Mouse (Mus musculus): ENCODE measurements around the gene Foxc2. TPM values are rescaled to one million over a fixed set of nuclear protein-coding genes. Genes with fewer than 3 reads are reported as not detected.
A peak's percentile ranks its signal among the peaks of the same experiment; 100 is the strongest.

Gene Foxc2
- polyA plus RNA-seq, 1 experiment: 0.80 TPM

- TF ChIP-seq POLR2A (IDR thresholded peaks at IDR 0.05; ENCODE audit: control insufficient read depth, extremely low read depth, insufficient read depth, low read length, poor library complexity): no peak
- TF ChIP-seq CTCF (IDR thresholded peaks at IDR 0.05; ENCODE audit: borderline replicate concordance, control insufficient read depth, extremely low read depth, insufficient read depth, low read length, poor library complexity): no peak
- H3K27ac ChIP-seq (ENCODE audit: control insufficient read depth, insufficient read depth, low read length): no peak overlapping the region
Measured at GRCm38 (mm10) chr8:121081398-121081797, 34.6 kb upstream of the Foxc2 start.

GRCm38 (mm10) chr8:121082218-121083092 lies 33.5 kb upstream of the Foxc2 start:
- no peak for DNase-seq
- H3K36me3 ChIP-seq (ENCODE audit: control insufficient read depth, insufficient read depth, low read length): no peaks in the 10 kb centered on the region
- peaks cover 6% of the 10 kb centered on the region for H3K4me1 ChIP-seq (replicated peaks; ENCODE audit: control insufficient read depth, insufficient read depth, low read length)
- H3K27ac ChIP-seq (ENCODE audit: control insufficient read depth, insufficient read depth, low read length): no peak overlapping the region
- TF ChIP-seq CTCF (IDR thresholded peaks at IDR 0.05; ENCODE audit: borderline replicate concordance, control insufficient read depth, extremely low read depth, insufficient read depth, low read length, poor library complexity): no peak
- TF ChIP-seq POLR2A (IDR thresholded peaks at IDR 0.05; ENCODE audit: control insufficient read depth, extremely low read depth, insufficient read depth, low read length, poor library complexity): no peak
- WGBS: 7% methylated on average over 57 of the region's 57 CpGs
- H3K4me3 ChIP-seq (ENCODE audit: control insufficient read depth, insufficient read depth, low read length): no peak overlapping the region
- peaks cover 31% of the 10 kb centered on the region for H3K27me3 ChIP-seq (ENCODE audit: control insufficient read depth, insufficient read depth, low read length)

More at GRCm38 (mm10) chr8:121081398-121081797, 34.6 kb upstream of the Foxc2 start:
- Histone ChIP-seq H3K27me3 (ENCODE audit: control insufficient read depth, insufficient read depth, low read length) (peaks cover 33% of the 10 kb centered on the region; the same call in 1 of the 2 replicates), H3K36me3 (ENCODE audit: control insufficient read depth, insufficient read depth, low read length) (no peaks in the 10 kb centered on the region), H3K4me3 (ENCODE audit: control insufficient read depth, insufficient read depth, low read length) (no peak overlapping the region), H3K4me1 (replicated peaks; ENCODE audit: control insufficient read depth, insufficient read depth, low read length) (peaks cover 6% of the 10 kb centered on the region)
- WGBS: 19% methylated on average over 7 of the region's 7 CpGs
- no peak for DNase-seq

DNA sequence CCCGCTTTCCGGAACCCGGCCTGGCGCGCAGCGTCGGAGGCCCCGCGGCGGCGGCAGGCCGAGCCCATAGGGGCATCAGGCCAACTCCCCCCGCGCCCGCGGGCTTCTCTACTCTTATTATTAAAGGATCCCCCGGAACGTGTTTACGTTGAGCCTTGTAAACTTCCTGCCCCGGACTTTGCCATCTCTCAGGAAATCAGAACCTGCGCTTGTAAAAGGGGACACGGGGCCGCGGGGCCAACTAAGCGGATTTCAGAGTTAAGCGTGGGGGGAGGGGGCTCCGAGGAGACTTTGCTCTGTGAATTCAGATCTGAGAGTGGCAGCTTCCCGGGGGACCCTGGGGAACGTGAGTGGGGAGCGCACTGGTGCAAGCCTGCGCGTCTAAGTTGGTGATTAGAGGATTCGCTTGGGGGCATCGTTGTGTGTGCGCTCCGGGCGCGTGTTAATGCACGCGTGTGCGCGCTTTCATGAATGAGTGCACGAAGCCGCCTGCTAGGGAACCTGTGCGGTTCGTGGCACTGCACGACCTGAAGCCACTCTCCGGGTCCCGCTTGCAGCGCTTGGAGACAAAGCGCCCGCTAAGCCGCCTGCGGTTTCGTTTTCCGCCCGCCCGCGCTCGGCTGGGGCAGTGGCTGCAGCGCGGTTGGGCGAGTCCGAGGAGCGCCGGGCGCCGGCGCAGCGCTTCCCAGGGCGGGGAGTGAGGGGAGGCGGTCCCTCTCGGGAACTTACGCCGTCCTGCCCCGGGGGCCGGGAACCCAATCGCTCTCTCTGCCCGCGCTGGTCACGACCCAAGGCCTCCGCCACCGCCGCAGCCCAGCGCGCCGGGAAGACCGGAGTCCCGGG lies 32.7 kb upstream of the Foxc2 start:
- H3K27me3 ChIP-seq (ENCODE audit: control insufficient read depth, insufficient read depth, low read length): peaks cover 32% of the 10 kb centered on the region
- no peak overlapping the region for H3K27ac ChIP-seq (ENCODE audit: control insufficient read depth, insufficient read depth, low read length)
- no peaks in the 10 kb centered on the region for H3K36me3 ChIP-seq (ENCODE audit: control insufficient read depth, insufficient read depth, low read length)
- 1% methylated on average over 89 of the region's 89 CpGs for WGBS
- TF ChIP-seq POLR2A (IDR thresholded peaks at IDR 0.05; ENCODE audit: control insufficient read depth, extremely low read depth, insufficient read depth, low read length, poor library complexity): no peak
- no peak for TF ChIP-seq CTCF (IDR thresholded peaks at IDR 0.05; ENCODE audit: borderline replicate concordance, control insufficient read depth, extremely low read depth, insufficient read depth, low read length, poor library complexity)
- no peak for DNase-seq
- H3K4me1 ChIP-seq (replicated peaks; ENCODE audit: control insufficient read depth, insufficient read depth, low read length): peaks cover 6% of the 10 kb centered on the region
- peak overlapping the region; percentile 12; the same call in 1 of the 2 replicates for H3K4me3 ChIP-seq (ENCODE audit: control insufficient read depth, insufficient read depth, low read length)

DNA sequence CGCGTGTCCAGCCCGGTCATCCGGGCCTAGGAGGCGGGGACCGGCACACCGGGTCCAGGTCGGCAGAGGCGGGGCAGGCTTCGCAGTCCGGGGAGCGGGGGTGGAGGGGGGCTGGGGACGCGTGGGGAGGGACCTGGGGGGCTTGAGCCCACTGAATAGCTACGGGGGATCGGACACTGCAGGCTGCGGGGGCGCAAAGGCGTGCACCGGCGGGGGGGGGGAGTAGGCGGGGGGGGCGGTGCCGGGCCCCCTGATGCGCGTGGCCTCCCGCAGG lies 32.1 kb upstream of the Foxc2 start:
- no peak overlapping the region for H3K27ac ChIP-seq (ENCODE audit: control insufficient read depth, insufficient read depth, low read length)
- WGBS: 4% methylated on average over 16 of the region's 27 CpGs
- peaks cover 37% of the 10 kb centered on the region for H3K27me3 ChIP-seq (ENCODE audit: control insufficient read depth, insufficient read depth, low read length)
- no peaks in the 10 kb centered on the region for H3K36me3 ChIP-seq (ENCODE audit: control insufficient read depth, insufficient read depth, low read length)
- peaks cover 6% of the 10 kb centered on the region for H3K4me1 ChIP-seq (replicated peaks; ENCODE audit: control insufficient read depth, insufficient read depth, low read length)
- TF ChIP-seq CTCF (IDR thresholded peaks at IDR 0.05; ENCODE audit: borderline replicate concordance, control insufficient read depth, extremely low read depth, insufficient read depth, low read length, poor library complexity): no peak
- TF ChIP-seq POLR2A (IDR thresholded peaks at IDR 0.05; ENCODE audit: control insufficient read depth, extremely low read depth, insufficient read depth, low read length, poor library complexity): no peak
- DNase-seq: no peak
- H3K4me3 ChIP-seq (ENCODE audit: control insufficient read depth, insufficient read depth, low read length): peak overlapping the region; percentile 12; the same call in 1 of the 2 replicates

GRCm38 (mm10) chr8:121084210-121084951 lies 31.6 kb upstream of the Foxc2 start, which contains the start of gene Foxf1:
TSS of gene Foxf1 (plus strand) at chr8:121084386.
- peak within 1 kb of the TSS; percentile 12; the same call in 1 of the 2 replicates for H3K4me3 ChIP-seq (ENCODE audit: control insufficient read depth, insufficient read depth, low read length)
- WGBS: 2% methylated on average over 76 of the region's 83 CpGs
- TF ChIP-seq CTCF (IDR thresholded peaks at IDR 0.05; ENCODE audit: borderline replicate concordance, control insufficient read depth, extremely low read depth, insufficient read depth, low read length, poor library complexity) (no peak), POLR2A (IDR thresholded peaks at IDR 0.05; ENCODE audit: control insufficient read depth, extremely low read depth, insufficient read depth, low read length, poor library complexity) (no peak)
- DNase-seq: no peak
- no peak within 1 kb of the TSS for H3K27ac ChIP-seq (ENCODE audit: control insufficient read depth, insufficient read depth, low read length)
- H3K36me3 ChIP-seq (ENCODE audit: control insufficient read depth, insufficient read depth, low read length): no peaks in the 10 kb centered on the region
- H3K27me3 ChIP-seq (ENCODE audit: control insufficient read depth, insufficient read depth, low read length): peaks cover 40% of the 10 kb centered on the region
- H3K4me1 ChIP-seq (replicated peaks; ENCODE audit: control insufficient read depth, insufficient read depth, low read length): peaks cover 6% of the 10 kb centered on the region

- TF ChIP-seq POLR2A (IDR thresholded peaks at IDR 0.05; ENCODE audit: control insufficient read depth, extremely low read depth, insufficient read depth, low read length, poor library complexity): no peak
- DNase-seq: no peak
- Histone ChIP-seq H3K4me1 (replicated peaks; ENCODE audit: control insufficient read depth, insufficient read depth, low read length) (peaks cover 6% of the 10 kb centered on the region), H3K4me3 (ENCODE audit: control insufficient read depth, insufficient read depth, low read length) (no peak overlapping the region), H3K27me3 (ENCODE audit: control insufficient read depth, insufficient read depth, low read length) (peaks cover 42% of the 10 kb centered on the region), H3K27ac (ENCODE audit: control insufficient read depth, insufficient read depth, low read length) (no peak overlapping the region), H3K36me3 (ENCODE audit: control insufficient read depth, insufficient read depth, low read length) (no peaks in the 10 kb centered on the region)
- 17% methylated on average over 30 of the region's 30 CpGs for WGBS
Measured at GRCm38 (mm10) chr8:121085011-121085410, 31.0 kb upstream of the Foxc2 start.
